ENCODE assay signal across 8 mouse cellular contexts in genomic region chr12:102757689-102758402, GRCm38 (mm10). TPM values are rescaled to one million over a fixed set of nuclear protein-coding genes. Genes with fewer than 3 reads are reported as not detected.
DNase-seq lines count a peak whose midpoint lies in the region; ATAC-seq lines count a peak whose summit lies in the region.

Gene Gm28051, minus strand, starts transcription at chr12:102757765.
Gene Gon7, minus strand, starts transcription at chr12:102757803.
Gene Ubr7, plus strand, starts transcription at chr12:102757967.

- intact Hi-C loops in gastrocnemius, postnatal 14 days (cut with DNase I; ENCODE audit: low total_unique reads), result no loop called here
- intact Hi-C loops in left cerebral cortex, postnatal 10 days (cut with DNase I), result no loop called here

- ATAC-seq in inflammation-experienced regulatory T-cells, adult 6 months, result peak; percentile 98
- peak; percentile 96 for ATAC-seq in megakaryocyte-erythroid progenitor cell, adult 5-6 weeks (replicated peaks; ENCODE audit: low FRiP score, low TSS enrichment, poor library complexity, severe bottlenecking)

- DNase-seq in adrenal gland, adult (ENCODE audit: inconsistent age in 2 of 2, low spot score in 1 of 2), result peak; percentile 97 to 99
- peak; percentile 98 for DNase-seq in embryo, embryonic 10.5 days (ENCODE audit: low spot score)
- peak; percentile 97 for DNase-seq in gastrocnemius, postnatal 14 days
- peak; percentile 96 to 99 for DNase-seq in left cerebral cortex, postnatal 10 days (ENCODE audit: extremely low spot score in 1 of 2, low spot score in 2 of 2)
- DNase-seq in right cerebral cortex, postnatal 25 days, result peak; percentile 98
- DNase-seq in urinary bladder, postnatal 4 days (ENCODE audit: low spot score in 2 of 2), result peak; percentile 93 to 96

RNA-seq across cellular contexts. Expression of gene Gm28051, which starts in this region (rescaled TPM):
- not detected for total RNA-seq in gastrocnemius, postnatal 14 days (2021)
- polyA plus RNA-seq in inflammation-experienced regulatory T-cells, adult 6 months (2017; shearing (Covaris generic)), result not detected
- not detected for total RNA-seq in left cerebral cortex, postnatal 10 days (2021)
- not detected in 2 replicates for total RNA-seq in megakaryocyte-erythroid progenitor cell, adult 5-6 weeks (2014; fragmentation: Nextera tagmentation)
- not detected in 2 replicates for total RNA-seq in megakaryocyte-erythroid progenitor cell, adult 5-6 weeks (2017)

RNA-seq across cellular contexts. Expression of gene Gon7, which starts in this region (rescaled TPM):
- 1 to 10 TPM; 7.2 to 7.6 TPM for total RNA-seq in gastrocnemius, postnatal 14 days (2021)
- 10 to 100 TPM; 25.6 to 36.4 (median 26.0) TPM for polyA plus RNA-seq in inflammation-experienced regulatory T-cells, adult 6 months (2017; shearing (Covaris generic))
- total RNA-seq in left cerebral cortex, postnatal 10 days (2021), result 10 to 100 TPM; 10.9 to 15.4 TPM
- total RNA-seq in megakaryocyte-erythroid progenitor cell, adult 5-6 weeks (2014; fragmentation: Nextera tagmentation), result 12.2 and 21.1 TPM in 2 replicates
- total RNA-seq in megakaryocyte-erythroid progenitor cell, adult 5-6 weeks (2017), result 25.5 and 28.1 TPM in 2 replicates

RNA-seq across cellular contexts. Expression of gene Ubr7, which starts in this region (rescaled TPM):
- 10 to 100 TPM; 13.9 to 14.5 TPM for total RNA-seq in gastrocnemius, postnatal 14 days (2021)
- 10 to 100 TPM; 22.6 to 27.0 (median 23.5) TPM for polyA plus RNA-seq in inflammation-experienced regulatory T-cells, adult 6 months (2017; shearing (Covaris generic))
- total RNA-seq in left cerebral cortex, postnatal 10 days (2021), result 10 to 100 TPM; 32.3 to 35.0 TPM
- 40.2 and 46.4 TPM in 2 replicates for total RNA-seq in megakaryocyte-erythroid progenitor cell, adult 5-6 weeks (2014; fragmentation: Nextera tagmentation)
- total RNA-seq in megakaryocyte-erythroid progenitor cell, adult 5-6 weeks (2017), result 65.0 and 72.8 TPM in 2 replicates

Comparison
In these comparisons a context has a peak if more than half of its experiments do, and no peak if none do; other contexts are left out.
1. Peak in every context shown above with its lines: DNase-seq and ATAC-seq.